Mouse (Mus musculus) macrophage (primary cell): ENCODE results near the gene Dnase1l2. TPM values are rescaled to one million over a fixed set of nuclear protein-coding genes. Genes with fewer than 3 reads are reported as not detected.
"Not testable (repeated sequence)": the region's sequence is repeated elsewhere in the genome, so short reads cannot be mapped to it uniquely, and the experiment has no call there.

Experiments
- H3K27ac ChIP-seq: fragments of 350-480 bp; formaldehyde crosslinking; 2 replicates; pipeline ENCODE4 v1.9.0; 2021
- H3K36me3 ChIP-seq: fragments of 350-480 bp; formaldehyde crosslinking; 2 replicates; pipeline ENCODE4 v1.9.0; 2021; ENCODE audit errors: inconsistent target
- H3K4me3 ChIP-seq: fragments of 350-480 bp; formaldehyde crosslinking; 2 replicates; pipeline ENCODE4 v1.9.0; 2021; ENCODE audit errors: inconsistent target
- H3K79me2 ChIP-seq: fragments of 350-480 bp; formaldehyde crosslinking; 2 replicates; pipeline ENCODE4 v1.9.0; 2021; ENCODE audit errors: inconsistent target
- WGBS: methylation state at CpG from one replicate; pipeline ENCODE4 v1.1.7; 2026; ENCODE audit warnings: inconsistent platforms; ENCODE audit not compliant: missing documents; 5-methylcytosine and 5-hydroxymethylcytosine counted together
- polyA plus RNA-seq: library from polyadenylated mRNA; stranded (reverse); fragments of 250-400 nt; gene quantifications from 3 replicates; pipeline ENCODE4 v1.2.4, GENCODE M21; 2018; ENCODE audit warnings: inconsistent platforms

Dnase1l2 gene
- polyA plus RNA-seq, 1 experiment from 2014 or later = 0.23 TPM

DNA sequence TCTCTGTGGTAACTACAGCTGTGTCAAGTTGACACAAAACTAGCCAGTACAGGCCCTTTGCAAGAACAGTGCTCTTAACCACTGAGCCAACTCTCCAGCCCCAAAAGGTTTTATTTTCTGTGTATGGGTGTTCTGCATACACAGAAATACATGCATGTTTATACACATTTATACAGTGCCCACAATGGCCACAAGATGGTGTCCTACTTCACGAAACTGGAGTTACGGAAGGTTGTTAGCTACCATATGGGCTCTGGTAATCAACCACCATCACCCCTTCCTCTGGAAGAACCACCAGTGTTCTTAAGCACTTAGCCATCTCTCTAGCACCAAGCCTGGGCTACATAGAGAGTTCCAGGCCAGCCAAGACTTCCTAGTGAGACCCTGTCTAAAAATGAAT lies 18.7 kb upstream of the Dnase1l2 start:
- Histone ChIP-seq H3K79me2 (no peaks in the 10 kb centered on the region), H3K36me3 (no peaks in the 10 kb centered on the region), H3K4me3 (no peak overlapping the region), H3K27ac (no peak overlapping the region)
- WGBS = 83% methylated on average over 2 of the region's 2 CpGs

GRCm38 (mm10) chr17:24455523-24456206 lies 12.8 kb upstream of the Dnase1l2 start:
- Histone ChIP-seq H3K79me2 (peaks cover 35% of the 10 kb centered on the region), H3K27ac (peak overlapping the region; percentile 12; the same call in 1 of the 2 replicates)
- H3K4me3 ChIP-seq, H3K36me3 ChIP-seq: not testable (repeated sequence)
- WGBS = 48% methylated on average over 10 of the region's 10 CpGs

GRCm38 (mm10) chr17:24454756-24455522 lies 12.0 kb upstream of the Dnase1l2 start:
- under 1% methylated on average over 67 of the region's 67 CpGs for WGBS
- Histone ChIP-seq H3K36me3 (peaks cover 8% of the 10 kb centered on the region), H3K27ac (peak overlapping the region; percentile 83), H3K79me2 (peaks cover 35% of the 10 kb centered on the region), H3K4me3 (peak overlapping the region; percentile 60)

DNA sequence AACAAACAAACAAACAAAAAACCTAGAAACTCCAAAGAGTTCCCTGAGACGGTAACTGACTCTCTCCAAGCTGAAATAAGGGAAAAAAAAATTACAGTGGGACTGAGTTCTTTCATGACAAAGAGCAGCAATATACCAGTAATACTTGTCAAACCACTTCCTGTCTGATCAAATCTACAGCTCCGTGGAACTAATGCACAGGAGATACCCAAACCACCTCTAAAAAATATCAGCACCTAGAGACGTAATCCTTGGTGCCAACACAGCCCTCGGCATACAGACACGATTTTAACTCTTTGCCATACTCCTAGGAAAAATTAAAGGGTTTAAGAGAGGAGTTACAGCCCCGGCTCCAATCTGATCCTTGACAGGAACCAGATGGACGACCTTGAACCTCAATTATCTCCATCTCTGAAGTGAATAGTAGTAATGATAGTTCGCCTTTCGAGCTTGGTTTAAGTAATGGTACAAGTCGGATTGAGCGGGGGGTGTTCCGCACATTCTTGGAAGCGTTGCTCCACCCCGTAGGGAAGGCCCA lies 11.4 kb upstream of the Dnase1l2 start:
- H3K79me2 ChIP-seq = peaks cover 35% of the 10 kb centered on the region
- H3K36me3 ChIP-seq = peaks cover 15% of the 10 kb centered on the region
- 5% methylated on average over 14 of the region's 14 CpGs for WGBS
- H3K27ac ChIP-seq = peak overlapping the region; percentile 83; the same call in 1 of the 2 replicates
- peak overlapping the region; percentile 60 for H3K4me3 ChIP-seq

GRCm38 (mm10) chr17:24453372-24453771 lies 10.5 kb upstream of the Dnase1l2 start:
- 85% methylated on average over 2 of the region's 2 CpGs for WGBS
- no peak overlapping the region for H3K27ac ChIP-seq
- H3K79me2 ChIP-seq = peaks cover 35% of the 10 kb centered on the region
- peaks cover 24% of the 10 kb centered on the region for H3K36me3 ChIP-seq
- H3K4me3 ChIP-seq = no peak overlapping the region

GRCm38 (mm10) chr17:24451220-24451619 lies 8.3 kb upstream of the Dnase1l2 start:
- peaks cover 35% of the 10 kb centered on the region for H3K79me2 ChIP-seq
- H3K36me3 ChIP-seq = peaks cover 30% of the 10 kb centered on the region
- H3K27ac ChIP-seq = no peak overlapping the region
- H3K4me3 ChIP-seq = no peak overlapping the region
- 97% methylated on average over 6 of the region's 6 CpGs for WGBS

DNA sequence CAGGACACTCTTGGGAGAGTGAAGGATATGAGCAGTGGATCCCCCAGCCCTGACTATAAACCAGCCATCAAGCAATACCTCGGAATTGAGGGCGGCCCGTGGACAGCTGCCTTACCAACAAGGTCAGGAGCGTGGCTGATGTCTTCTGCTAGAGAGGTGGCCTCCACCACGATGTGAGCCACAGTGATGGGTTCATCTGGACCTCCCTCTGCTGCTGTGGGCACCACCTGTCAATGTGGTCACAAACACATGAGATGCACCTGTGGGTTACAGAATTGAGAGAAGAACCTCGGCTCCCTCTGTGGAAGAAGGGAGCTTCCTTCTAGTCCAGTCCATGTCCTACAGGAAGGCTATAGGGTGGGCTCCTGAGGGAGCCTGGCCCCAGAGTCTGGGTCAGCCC lies 6.6 kb upstream of the Dnase1l2 start:
- Histone ChIP-seq H3K27ac (no peak overlapping the region), H3K79me2 (peaks cover 34% of the 10 kb centered on the region), H3K4me3 (no peak overlapping the region), H3K36me3 (peaks cover 47% of the 10 kb centered on the region)
- 93% methylated on average over 5 of the region's 6 CpGs for WGBS

GRCm38 (mm10) chr17:24446590-24446989 lies 3.7 kb upstream of the Dnase1l2 start:
- Histone ChIP-seq H3K79me2 (peaks cover 5% of the 10 kb centered on the region; the same call in 1 of the 2 replicates), H3K36me3 (peaks cover 60% of the 10 kb centered on the region), H3K4me3 (no peak overlapping the region), H3K27ac (no peak overlapping the region)
- WGBS = 51% methylated on average over 8 of the region's 8 CpGs

DNA sequence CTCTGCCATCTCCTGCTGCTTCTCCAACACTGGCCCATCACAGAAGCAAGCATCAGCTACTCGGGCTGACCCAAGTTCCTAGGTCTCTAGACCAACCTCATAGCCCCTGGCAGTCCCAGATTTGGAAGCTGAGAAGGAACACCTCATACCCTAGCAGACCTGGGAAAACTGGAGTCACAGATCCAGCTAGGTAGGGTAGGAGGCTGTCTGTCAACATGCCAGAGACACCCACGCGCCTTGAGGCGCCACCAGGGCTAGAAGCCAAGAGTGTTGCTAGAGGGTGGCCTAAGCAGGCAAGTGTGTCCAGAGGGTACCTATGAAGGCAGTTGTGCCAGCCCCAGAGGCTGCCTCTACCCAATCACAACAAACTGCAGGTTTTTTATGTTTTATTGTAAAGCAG lies 504 bp upstream of the Dnase1l2 start:
- H3K79me2 ChIP-seq = no peaks in the 10 kb centered on the region
- 90% methylated on average over 4 of the region's 4 CpGs for WGBS
- H3K36me3 ChIP-seq = peaks cover 55% of the 10 kb centered on the region
- H3K27ac ChIP-seq = no peak overlapping the region
- H3K4me3 ChIP-seq = no peak overlapping the region

GRCm38 (mm10) chr17:24442107-24442506 lies 798 bp downstream of the Dnase1l2 start:
- Histone ChIP-seq H3K4me3 (no peak overlapping the region), H3K36me3 (peaks cover 53% of the 10 kb centered on the region), H3K79me2 (no peaks in the 10 kb centered on the region), H3K27ac (no peak overlapping the region)
- 90% methylated on average over 11 of the region's 14 CpGs for WGBS

GRCm38 (mm10) chr17:24441148-24441547 lies 1.8 kb downstream of the Dnase1l2 start:
- Histone ChIP-seq H3K79me2 (no peaks in the 10 kb centered on the region), H3K4me3 (no peak overlapping the region), H3K27ac (no peak overlapping the region), H3K36me3 (peaks cover 50% of the 10 kb centered on the region)
- 88% methylated on average over 2 of the region's 2 CpGs for WGBS

DNA sequence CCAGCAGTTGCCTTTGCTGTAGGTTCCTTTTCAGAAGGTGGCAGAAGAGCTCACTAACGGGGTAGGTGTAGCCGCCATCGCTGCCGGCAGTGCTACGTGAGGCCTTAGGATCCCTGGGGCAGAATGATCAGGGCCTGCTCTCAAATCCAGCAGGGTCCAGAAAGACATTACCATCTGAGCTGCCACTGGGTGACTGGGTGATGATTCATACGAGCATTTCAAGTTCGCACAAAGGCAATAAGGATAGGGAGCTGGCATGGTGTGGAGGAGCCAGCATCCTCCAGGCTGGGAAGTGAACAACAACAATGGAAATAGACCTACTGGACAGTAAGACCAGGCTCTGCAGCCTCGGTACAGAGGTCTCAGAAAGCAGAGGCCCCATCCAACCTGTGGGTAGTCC lies 2.5 kb downstream of the Dnase1l2 start:
- no peak overlapping the region for H3K27ac ChIP-seq
- H3K79me2 ChIP-seq = no peaks in the 10 kb centered on the region
- H3K4me3 ChIP-seq = no peak overlapping the region
- H3K36me3 ChIP-seq = peaks cover 42% of the 10 kb centered on the region; the same call in 1 of the 2 replicates
- WGBS = 95% methylated on average over 8 of the region's 8 CpGs

- H3K36me3 ChIP-seq = peaks cover 20% of the 10 kb centered on the region; the same call in 1 of the 2 replicates
- H3K4me3 ChIP-seq = no peak overlapping the region
- no peaks in the 10 kb centered on the region for H3K79me2 ChIP-seq
- WGBS = 85% methylated on average over 5 of the region's 5 CpGs
- no peak overlapping the region for H3K27ac ChIP-seq
Observed at GRCm38 (mm10) chr17:24437016-24437415, 5.9 kb downstream of the Dnase1l2 start.

- 99% methylated on average over 14 of the region's 14 CpGs for WGBS
- H3K79me2 ChIP-seq = no peaks in the 10 kb centered on the region
- no peak overlapping the region for H3K4me3 ChIP-seq
- peaks cover 5% of the 10 kb centered on the region; the same call in 1 of the 2 replicates for H3K36me3 ChIP-seq
- H3K27ac ChIP-seq = no peak overlapping the region
Observed at GRCm38 (mm10) chr17:24429201-24429983, 13.5 kb downstream of the Dnase1l2 start.
